Mouse (Mus musculus) urinary bladder, postnatal 25 days (tissue): ENCODE measurements around the gene Acsm2.
A peak's percentile ranks its signal among the peaks of the same experiment; 100 is the strongest.

Source experiments
- DNase-seq: peaks from one replicate; pipeline ENCODE4 v3.0.0; 2022; ENCODE audit warnings: low spot score

Acsm2 gene

GRCm38 (mm10) chr7:119554040-119554439 is at the start of gene Acsm2:
TSS of gene Acsm2 (plus strand) at chr7:119554340.
- no peak for DNase-seq

GRCm38 (mm10) chr7:119511143-119511542 is 43.0 kb upstream of the Acsm2 start:
- DNase-seq: no peak

- no peak for DNase-seq
These were observed 41.1 kb upstream of the Acsm2 start for GRCm38 (mm10) chr7:119513056-119513455.

- DNase-seq: peak; percentile 33
These were observed 38.5 kb upstream of the Acsm2 start for GRCm38 (mm10) chr7:119515492-119516271.

GRCm38 (mm10) chr7:119516272-119516558 is 37.9 kb upstream of the Acsm2 start:
- DNase-seq: no peak

- no peak for DNase-seq
These were observed 35.0 kb upstream of the Acsm2 start, which contains the start of gene Acsm5 for GRCm38 (mm10) chr7:119519163-119519562. TSS of gene Acsm5 (plus strand) at chr7:119519463.

- peak; percentile 38 for DNase-seq
These were observed 34.5 kb upstream of the Acsm2 start for GRCm38 (mm10) chr7:119519654-119520053.

GRCm38 (mm10) chr7:119521816-119522215 is 32.3 kb upstream of the Acsm2 start:
- no peak for DNase-seq

- DNase-seq: no peak
These were observed 31.8 kb upstream of the Acsm2 start for GRCm38 (mm10) chr7:119522385-119522784.

GRCm38 (mm10) chr7:119523389-119523788 is 30.8 kb upstream of the Acsm2 start, which contains the start of gene Pdilt:
TSS of gene Pdilt (minus strand) at chr7:119523489.
- DNase-seq: no peak

- DNase-seq: no peak
These were observed 28.3 kb upstream of the Acsm2 start for GRCm38 (mm10) chr7:119525881-119526281.

- DNase-seq: no peak
These were observed 27.7 kb upstream of the Acsm2 start for GRCm38 (mm10) chr7:119526486-119526885.

GRCm38 (mm10) chr7:119527135-119527534 is 27.0 kb upstream of the Acsm2 start:
- no peak for DNase-seq

GRCm38 (mm10) chr7:119527548-119527947 is 26.6 kb upstream of the Acsm2 start:
- DNase-seq: no peak

GRCm38 (mm10) chr7:119528617-119529016 is 25.5 kb upstream of the Acsm2 start:
- no peak for DNase-seq

- no peak for DNase-seq
These were observed 21.2 kb upstream of the Acsm2 start for GRCm38 (mm10) chr7:119532924-119533323.

GRCm38 (mm10) chr7:119534389-119534788 is 19.8 kb upstream of the Acsm2 start:
- DNase-seq: no peak

- no peak for DNase-seq
These were observed 11.7 kb upstream of the Acsm2 start for GRCm38 (mm10) chr7:119542445-119542844.

GRCm38 (mm10) chr7:119545572-119545971 is 8.6 kb upstream of the Acsm2 start:
- DNase-seq: no peak

GRCm38 (mm10) chr7:119550471-119551222 is 3.5 kb upstream of the Acsm2 start:
- DNase-seq: no peak

- DNase-seq: no peak
These were observed 5.8 kb downstream of the Acsm2 start for GRCm38 (mm10) chr7:119559789-119560451.

- DNase-seq: no peak
These were observed 6.3 kb downstream of the Acsm2 start for GRCm38 (mm10) chr7:119560452-119560835.

- no peak for DNase-seq
These were observed 7.3 kb downstream of the Acsm2 start for GRCm38 (mm10) chr7:119561441-119561840.
